Mouse (Mus musculus) liver, embryonic 14.5 days (tissue): Measurements from ENCODE around the gene Gstp2.

Source experiments
- CTCF ChIP-seq: IDR thresholded peaks from 2 replicates; pipeline ENCODE4 v1.5.1; 2016; ENCODE audit warnings: antibody characterized with exemption, low read depth, control low read depth
- EP300 ChIP-seq: IDR thresholded peaks from 2 replicates; pipeline ENCODE4 v1.6.1; 2016; ENCODE audit warnings: antibody characterized with exemption, low read depth

- TF ChIP-seq CTCF (no peak), EP300 (no peak)
Measured at GRCm38 (mm10) chr19:4005971-4006370, 39.9 kb downstream of the Gstp2 start.
